Mouse (Mus musculus) embryo, embryonic 11 days (tissue): ENCODE results near the gene Gm3952.

Experiments used
- DNase-seq: peaks from one replicate; pipeline ENCODE4 v3.0.0-alpha.2; 2015

Gene Gm3952

DNA sequence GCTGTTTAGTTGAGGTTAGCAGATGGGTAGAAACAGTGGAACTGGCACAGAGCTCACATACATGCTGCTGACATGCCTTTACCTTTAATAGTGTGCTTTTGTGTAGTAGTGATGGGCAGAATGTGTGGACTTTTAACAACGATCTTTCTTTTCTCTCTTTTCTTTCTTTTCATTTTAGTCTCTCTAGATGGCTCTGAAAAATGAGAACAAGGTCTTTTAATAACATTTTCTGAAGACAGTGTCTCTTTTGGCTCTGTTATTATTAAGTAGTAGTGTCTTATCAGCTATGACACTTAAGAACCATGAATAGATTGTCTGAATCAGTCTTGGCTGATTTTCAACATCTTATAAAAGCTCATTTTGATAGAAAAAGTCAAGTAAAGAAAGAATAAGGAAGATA lies at the start of gene Gm3952:
Gm3952 (minus strand) TSS at position 101 of the 400 bp plus-strand sequence.
- DNase-seq: no peak

DNA sequence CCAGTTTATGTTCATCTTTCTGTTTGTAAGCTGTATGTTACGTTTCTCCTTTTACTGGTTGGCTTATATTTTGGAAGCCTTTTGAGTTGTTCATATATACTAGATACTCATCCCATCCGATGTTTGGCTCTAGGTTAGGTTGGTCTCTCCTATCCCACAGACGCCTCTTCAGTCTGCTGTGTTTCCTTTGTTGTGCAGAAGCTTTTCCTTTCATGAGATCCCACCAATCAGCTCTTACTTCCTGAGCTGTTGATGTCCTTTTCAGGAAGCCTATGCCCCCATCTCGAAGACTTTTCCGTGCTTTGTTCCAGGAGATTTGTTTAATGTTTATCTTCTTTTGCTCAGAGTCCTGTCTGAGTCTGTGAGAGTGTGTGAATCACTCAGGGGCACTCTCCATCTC lies 45.3 kb upstream of the Gm3952 start:
- DNase-seq: no peak

DNA sequence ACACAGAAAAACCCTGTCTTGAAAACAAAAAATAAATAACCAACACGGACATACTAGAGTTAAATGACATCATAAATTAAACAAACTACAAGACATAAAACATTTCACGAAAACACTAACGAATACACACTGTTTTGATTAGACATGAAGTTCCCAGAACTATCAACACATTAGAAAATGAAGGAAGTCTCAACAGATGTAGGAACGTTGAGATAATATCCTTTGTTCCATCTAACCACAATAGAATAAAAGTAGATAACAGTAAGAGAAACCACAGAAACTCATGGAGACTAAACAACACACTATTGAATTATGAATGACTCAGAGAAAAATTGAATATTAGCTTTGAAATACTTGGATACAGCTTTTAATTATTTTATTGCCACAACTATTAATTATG lies 14.0 kb upstream of the Gm3952 start:
- no peak for DNase-seq

DNA sequence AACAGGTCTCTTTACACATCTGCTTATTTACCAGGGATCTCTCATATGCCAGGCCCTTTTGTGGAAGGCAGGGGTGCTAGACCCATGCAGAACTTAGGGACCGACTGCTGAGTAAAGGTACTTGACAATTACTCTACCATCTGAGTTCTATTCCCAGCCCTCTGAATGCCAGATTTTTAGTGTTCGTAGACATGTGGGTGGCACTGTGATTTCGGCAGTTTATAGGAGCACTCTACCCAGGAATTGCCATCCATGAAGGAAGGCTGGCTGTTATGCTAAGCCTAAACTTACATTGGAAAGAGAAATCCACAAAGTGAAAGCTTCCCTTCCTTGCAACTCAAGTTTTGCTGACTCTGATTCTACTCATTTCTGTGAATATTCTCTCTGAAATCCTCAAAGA lies 62.8 kb downstream of the Gm3952 start:
- DNase-seq: no peak

DNA sequence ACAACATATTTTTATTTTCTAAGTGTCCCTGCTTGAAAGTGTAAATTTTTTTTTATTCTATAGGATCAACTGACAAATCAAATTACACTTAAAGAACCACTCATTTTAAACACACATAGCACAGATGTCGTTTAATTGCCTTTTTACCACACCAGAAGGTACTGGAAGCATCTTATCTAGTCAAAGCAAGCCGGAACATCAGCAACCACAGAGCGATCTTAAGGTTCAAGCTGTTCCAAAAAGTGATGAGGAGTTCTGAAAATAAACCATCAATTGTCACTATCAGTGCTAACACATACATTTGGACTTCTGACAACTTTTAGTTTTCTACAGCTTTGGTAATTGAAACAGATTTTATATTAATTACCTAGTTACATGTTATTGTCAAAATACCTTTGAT lies 64.4 kb downstream of the Gm3952 start:
- DNase-seq: no peak

DNA sequence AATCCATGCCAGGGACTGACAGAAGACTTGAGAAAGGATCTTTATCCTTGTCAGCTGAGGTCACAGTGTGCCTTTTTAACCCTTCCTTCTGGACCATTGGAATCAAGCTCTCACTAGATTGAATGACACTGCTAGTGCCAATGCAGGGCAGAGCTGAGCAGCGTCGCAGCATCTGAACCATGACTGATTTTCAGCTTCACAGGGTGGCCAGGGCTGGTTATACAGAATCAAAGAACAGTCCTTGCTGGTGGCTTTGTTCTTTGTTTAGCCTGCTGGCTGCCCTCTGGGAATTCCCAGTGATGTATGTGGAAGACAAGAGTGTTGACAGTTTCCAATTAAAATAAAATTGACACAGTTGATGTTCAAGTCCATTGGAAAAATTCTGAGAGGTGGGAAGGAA lies 66.2 kb downstream of the Gm3952 start:
- DNase-seq: peak; percentile 29

DNA sequence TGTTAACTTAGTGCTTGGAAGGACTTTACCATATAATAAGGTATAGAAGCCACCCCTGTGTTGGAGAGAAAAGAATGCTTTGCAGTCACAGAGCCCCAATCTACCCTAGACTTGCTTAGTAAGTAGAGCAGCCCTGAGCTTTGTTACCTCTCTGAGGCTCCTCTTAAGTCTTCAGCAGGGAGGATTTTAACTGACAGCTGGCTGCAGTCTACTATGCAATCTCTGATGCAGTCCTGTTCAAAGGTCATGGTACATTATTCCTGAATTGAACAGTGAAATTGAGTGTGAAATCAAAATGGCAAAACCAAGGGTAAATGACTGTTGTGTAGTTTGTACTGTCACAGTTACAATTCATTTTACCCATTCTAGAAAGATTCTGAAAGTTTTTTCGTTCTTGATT lies 71.3 kb downstream of the Gm3952 start:
- peak; percentile 13 for DNase-seq

DNA sequence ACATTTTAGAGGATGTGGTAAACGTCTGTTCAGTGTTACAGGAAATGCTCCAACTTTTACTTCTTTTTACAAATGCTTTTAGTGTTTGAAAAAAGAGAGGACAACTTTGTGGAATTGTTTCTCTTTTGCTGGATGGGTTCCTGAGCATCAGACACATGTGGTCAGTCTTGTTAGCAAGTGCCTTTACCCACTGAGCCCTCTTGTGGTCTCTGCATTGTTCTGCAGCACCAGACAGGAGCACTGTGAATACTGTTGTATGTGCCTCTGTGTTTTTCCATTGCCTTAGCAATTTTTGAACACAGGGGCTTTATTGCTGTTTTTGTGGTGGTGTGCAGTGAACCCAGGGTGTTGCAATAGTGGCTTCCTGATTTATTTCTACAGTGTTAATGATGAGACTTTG lies 73.7 kb downstream of the Gm3952 start:
- peak; percentile 61 for DNase-seq

DNA sequence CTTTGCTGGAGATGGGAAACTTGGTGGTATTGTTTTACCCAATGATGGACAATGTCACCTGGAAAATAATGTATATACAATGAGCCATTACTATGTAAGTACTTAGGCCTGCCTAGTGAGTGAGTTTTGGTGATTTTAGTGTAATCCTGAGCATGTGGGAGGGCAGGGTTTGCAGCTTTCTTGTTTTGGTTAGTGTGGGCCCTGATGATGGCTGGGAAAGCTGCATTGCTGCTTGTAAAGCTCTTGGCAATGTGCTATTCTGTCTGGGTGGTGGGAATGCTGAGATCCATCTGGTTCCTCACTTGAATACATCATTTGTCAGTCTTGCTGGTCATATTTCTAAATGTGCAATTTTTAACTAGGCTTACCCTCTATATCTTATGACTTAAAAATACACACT lies 82.3 kb downstream of the Gm3952 start:
- no peak for DNase-seq

DNA sequence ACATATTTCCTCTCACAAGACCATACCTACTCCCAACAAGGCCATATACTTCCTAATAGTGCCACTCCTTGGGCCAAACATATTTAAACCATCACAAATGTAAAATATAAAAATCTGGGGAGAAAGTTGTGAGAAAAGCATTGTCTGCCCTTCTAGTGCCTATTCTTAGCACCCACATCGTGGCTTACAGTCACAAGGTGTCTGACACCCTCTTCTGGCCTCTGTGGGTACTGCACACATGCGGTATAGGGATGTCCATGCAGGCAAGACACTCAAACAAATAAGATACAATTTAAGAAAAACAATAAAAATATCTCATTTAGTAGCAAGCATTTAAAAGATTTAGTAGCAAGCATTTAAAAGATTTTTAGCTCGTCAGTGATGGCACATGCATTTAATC lies 89.2 kb downstream of the Gm3952 start:
- peak; percentile 77 for DNase-seq

DNA sequence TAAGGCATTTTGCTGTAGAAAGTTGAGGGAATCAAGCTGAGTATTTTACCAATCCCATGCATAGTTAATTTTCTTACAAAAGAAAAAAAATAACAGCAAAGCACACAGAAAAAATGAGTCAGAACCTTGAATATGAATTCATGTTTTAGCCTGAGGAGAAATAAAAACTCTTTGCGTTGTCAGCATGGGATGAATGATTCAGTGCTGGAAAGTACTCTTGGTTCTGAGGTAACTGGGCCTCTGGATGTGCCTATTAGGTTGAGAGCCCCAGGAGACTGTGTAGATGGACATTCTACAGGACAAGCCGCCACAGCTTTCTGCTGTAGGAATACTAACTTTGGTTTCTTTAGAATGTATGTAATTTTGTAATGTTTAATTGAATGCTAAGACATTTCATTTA lies 93.7 kb downstream of the Gm3952 start:
- DNase-seq: no peak

DNA sequence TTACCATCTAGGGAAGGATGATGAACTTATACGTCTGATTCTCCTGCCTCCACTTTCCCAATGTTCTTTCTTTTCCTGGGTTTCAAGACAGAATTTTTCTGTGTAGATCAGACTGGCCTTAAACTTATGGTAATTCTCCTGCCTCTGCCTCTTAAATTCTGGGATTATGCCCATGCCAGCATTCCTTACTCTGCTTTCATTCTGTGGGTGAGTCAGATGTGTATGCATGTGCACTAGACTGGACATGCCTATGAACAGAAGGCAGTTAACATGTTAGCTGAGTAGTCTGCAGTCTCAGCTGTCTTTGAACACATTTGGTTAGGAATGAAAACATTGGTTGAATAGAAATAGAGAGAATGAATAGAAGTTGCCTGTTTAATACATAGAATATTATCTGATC lies 94.1 kb downstream of the Gm3952 start:
- no peak for DNase-seq

DNA sequence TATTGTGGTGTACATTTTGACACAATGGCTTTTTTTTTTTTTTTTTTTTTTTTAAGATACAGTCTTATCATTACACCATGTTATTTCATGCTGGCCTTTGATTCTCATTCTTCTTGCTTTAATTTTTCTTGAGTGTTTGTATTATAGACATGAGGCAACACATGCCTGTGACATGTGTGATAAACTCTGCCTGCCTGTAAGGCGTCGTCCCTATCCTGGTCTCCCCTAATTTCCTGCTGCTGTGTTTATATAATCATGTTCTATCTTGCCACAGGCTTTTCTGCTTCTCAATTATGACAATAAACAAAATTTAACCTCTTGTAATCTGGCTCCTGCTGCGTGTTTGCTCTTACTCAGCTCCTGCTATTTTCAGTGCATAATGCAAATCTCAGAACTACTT lies 100.5 kb downstream of the Gm3952 start:
- no peak for DNase-seq

DNA sequence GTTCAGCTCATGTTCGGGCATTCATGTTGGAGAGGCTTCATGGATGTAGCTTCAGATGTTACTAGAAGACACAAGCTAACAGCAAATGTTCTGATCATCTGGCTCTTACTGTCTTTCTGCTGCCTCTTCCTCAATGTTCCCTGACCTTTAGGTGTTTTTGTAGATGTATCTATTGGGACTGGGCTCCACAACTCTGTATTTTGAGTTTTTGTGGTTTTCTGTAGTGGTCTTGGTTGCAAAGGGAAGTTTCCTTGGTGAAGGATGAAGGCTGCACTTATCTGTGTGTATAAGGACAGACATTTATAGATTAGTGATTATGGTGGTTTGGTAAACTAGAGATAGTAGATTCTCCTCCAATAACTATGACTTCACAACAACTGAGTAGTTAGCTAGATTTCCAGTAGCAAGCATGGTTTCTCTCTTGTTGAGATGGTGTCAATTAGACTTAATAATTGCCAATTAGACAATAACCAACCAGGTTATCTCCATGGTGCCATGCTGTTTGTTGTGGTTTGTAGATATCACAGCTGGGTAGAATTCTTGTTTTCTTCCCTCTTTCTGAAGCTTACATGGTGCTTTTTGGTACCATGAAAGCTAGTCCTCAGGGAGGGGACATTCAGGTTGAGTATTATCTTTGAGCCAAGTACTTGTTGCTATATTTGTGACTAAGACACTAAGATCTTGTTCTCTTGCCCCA lies 101.6 kb downstream of the Gm3952 start:
- DNase-seq: no peak
